Mouse (Mus musculus) WW6 (cell line): ENCODE data around the gene Ywhag.

Experiments used
- DNase-seq: peaks from one replicate; pipeline ENCODE4 v3.0.0-alpha.2; 2013; ENCODE audit warnings: low read depth, low spot score

Gene Ywhag

GRCm38 (mm10) chr5:135911633-135912220, 22.7 kb downstream of the Ywhag start:
- no peak for DNase-seq

GRCm38 (mm10) chr5:135910813-135911212, 23.6 kb downstream of the Ywhag start:
- no peak for DNase-seq

- DNase-seq: no peak
These were observed 24.8 kb downstream of the Ywhag start for GRCm38 (mm10) chr5:135909646-135910045.

GRCm38 (mm10) chr5:135908989-135909388, 25.4 kb downstream of the Ywhag start:
- no peak for DNase-seq

- DNase-seq: no peak
These were observed 26.2 kb downstream of the Ywhag start for GRCm38 (mm10) chr5:135908185-135908584.

- DNase-seq: no peak
These were observed 27.2 kb downstream of the Ywhag start for GRCm38 (mm10) chr5:135907256-135907655.

GRCm38 (mm10) chr5:135906846-135907245, 27.6 kb downstream of the Ywhag start:
- DNase-seq: no peak

DNA sequence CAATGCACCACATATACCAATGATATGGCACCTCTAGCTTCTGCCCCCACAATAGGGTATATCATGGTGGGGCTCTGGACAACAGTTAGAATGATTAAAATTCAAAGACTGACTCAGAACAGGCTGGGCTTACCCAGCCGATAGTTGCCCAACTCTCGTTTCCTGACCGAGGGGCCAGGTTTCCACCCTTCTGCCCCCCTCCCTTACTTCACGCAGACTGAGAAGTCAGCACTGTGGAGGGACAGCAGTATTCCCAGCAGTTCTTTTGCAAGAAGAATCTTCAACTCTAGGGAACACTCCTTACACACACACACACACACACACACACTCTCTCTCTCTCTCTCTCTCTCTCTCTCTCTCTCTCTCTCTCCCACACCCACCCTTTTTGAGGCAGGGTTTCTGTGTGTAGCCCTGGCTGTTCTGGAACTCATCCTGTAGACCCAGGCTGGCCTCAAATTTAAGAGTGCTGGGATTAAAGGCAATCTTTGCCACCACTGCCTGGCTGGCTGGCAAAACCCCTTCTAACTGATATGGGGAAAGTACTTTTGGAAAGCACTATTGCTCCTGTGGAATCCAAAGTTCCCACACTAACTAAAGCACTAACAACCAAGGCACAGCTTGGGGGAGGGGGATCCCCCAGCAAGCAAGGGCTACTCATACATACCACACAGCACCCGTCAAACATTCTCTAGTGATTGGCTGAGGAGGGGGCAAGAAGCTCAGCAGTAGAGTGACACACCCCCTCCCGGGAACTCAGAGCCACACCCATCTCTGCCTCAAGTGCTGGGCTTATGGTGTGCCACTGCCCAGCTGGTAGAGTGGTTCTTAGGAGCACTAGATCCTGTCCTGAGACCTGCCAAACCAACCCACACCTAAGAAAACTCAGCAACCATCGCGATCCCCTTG, 28.8 kb downstream of the Ywhag start:
- no peak for DNase-seq

GRCm38 (mm10) chr5:135904259-135904658, 30.2 kb downstream of the Ywhag start:
- DNase-seq: no peak

DNA sequence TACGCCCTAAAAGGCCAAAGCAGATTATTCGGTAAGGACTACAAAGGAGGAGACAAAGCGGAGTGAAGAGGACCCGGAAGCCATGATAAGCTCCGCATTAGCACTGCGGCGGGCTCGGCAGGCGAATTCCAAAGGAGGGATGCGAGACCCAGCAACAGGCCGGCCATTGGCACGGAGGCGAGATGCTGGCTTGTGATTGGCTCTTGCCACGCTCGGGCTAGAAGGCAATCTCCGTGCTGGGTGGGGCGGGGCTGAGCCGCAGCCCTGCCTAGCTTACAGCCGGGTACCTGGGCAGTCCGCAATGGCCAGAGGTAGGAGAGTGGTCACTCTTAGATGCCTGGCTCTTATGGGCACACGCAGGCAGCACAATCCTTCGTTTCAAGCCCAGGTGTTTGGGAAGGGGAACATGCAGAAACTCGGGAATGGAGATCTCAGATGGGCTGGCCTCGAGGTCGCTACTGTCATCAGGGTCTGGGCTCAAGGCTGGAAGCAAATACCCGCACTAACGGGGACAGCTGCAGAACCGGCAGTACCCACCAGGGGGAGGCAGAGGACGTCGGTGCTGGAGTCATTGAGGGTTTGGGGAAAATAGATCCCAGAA, 30.8 kb downstream of the Ywhag start:
- peak; percentile 88 for DNase-seq

- DNase-seq: no peak
These were observed 31.4 kb downstream of the Ywhag start for GRCm38 (mm10) chr5:135903058-135903457.

GRCm38 (mm10) chr5:135901354-135902095, 32.9 kb downstream of the Ywhag start:
- peak; percentile 63 for DNase-seq

DNA sequence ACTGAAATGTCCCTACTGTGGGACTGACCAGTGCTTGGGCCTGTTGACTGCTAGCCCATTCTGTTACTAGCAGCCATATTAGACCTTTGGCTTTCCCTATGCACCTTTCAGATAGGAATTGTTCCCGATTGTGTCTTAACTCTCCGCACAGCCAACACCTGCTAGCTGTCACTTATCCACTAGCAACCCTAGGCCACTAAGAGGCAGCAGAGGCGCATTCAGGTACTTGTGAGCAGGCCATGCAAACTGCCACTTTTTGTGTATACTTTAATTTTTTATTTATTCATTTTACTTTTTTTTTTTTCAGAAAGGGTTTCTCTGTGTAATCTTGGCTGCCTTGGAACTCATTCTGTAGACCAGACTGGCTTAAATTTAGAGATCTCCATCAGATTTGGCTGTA, 33.7 kb downstream of the Ywhag start:
- DNase-seq: no peak

DNA sequence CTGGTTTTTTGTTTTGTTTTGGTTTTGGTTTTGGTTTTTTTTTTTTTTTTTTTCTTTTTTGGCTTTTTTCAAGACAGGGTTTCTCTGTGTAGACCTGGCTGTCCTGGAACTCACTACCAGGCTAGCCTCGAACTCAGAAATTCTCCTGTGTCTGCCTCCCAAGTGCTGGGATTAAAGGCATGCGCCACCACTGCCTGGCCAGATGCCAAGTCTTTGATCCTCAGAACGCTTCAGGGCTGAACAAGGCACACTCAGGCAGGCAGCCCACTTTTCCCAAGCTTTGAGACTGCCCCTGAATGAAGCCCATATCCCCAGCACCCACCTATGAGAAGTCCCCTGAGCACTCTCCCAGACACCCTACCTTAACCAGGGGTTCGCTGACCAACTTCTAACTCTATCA, 34.6 kb downstream of the Ywhag start:
- DNase-seq: no peak

- DNase-seq: no peak
These were observed 35.4 kb downstream of the Ywhag start for GRCm38 (mm10) chr5:135898995-135899394.

DNA sequence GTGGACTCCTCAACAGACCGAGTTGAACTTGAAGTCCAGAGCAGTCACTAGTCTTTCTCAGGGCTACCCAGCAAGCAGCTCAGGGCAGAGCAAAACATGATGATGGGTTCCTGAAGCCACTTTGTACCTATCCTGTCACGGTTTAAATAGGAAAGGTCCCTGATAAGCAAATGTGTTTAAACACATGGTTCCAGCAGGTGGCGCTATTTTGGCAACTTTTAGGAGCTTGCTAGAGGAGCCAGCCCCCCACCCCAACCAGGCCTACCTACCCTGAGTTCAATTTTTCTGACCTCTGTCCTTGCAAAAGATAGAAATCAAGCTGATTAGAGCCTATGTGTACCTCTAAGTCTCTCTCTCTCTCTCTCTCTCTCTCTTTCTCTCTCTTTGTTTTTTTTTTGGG, 36.4 kb downstream of the Ywhag start:
- peak; percentile 57 for DNase-seq

- no peak for DNase-seq
These were observed 39.5 kb downstream of the Ywhag start for GRCm38 (mm10) chr5:135894958-135895357.

- DNase-seq: no peak
These were observed 41.6 kb downstream of the Ywhag start for GRCm38 (mm10) chr5:135892589-135893351.

- DNase-seq: no peak
These were observed 43.5 kb downstream of the Ywhag start for GRCm38 (mm10) chr5:135890920-135891319.

DNA sequence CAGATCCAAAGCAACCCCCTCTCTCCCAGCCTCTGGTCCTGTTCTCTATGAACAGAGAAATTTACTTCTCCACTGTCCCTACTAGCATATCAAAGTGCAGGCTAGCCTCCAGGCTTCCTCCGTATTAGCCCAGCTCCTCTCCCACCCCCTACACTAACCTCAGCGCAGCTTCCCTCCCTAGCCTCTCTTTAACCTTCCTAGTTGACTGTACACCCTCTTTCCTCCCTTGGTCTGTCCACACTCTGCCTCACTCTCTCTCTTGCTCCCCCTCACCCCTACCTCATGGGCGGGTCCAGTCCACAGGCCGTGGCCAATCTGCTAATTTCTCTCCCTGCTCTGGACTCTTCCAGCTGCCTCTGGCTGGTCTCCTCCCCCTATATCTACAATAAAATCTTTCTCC, 44.1 kb downstream of the Ywhag start:
- no peak for DNase-seq
